9 mouse cellular contexts compared by ENCODE assay signal in the genomic region with DNA sequence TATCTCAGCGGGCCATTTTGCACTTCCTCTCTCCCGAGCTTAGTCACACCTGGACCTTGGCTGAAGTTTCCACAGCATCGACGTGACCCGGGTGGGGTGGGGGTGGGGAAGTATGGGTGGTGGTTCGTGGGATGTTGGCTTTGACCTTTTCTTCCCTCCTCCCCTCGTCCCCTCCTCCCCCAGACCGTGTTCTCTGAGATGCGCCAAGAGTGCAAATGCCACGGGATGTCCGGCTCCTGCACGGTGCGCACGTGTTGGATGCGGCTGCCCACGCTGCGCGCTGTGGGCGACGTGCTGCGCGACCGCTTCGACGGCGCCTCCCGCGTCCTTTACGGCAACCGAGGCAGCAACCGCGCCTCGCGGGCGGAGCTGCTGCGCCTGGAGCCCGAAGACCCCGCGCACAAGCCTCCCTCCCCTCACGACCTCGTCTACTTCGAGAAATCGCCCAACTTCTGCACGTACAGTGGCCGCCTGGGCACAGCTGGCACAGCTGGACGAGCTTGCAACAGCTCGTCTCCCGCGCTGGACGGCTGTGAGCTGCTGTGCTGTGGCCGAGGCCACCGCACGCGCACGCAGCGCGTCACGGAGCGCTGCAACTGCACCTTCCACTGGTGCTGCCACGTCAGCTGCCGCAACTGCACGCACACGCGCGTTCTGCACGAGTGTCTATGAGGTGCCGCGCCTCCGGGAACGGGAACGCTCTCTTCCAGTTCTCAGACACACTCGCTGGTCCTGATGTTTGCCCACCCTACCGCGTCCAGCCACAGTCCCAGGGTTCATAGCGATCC. TPM values are rescaled to one million over a fixed set of nuclear protein-coding genes. Genes with fewer than 3 reads are reported as not detected.
DNase-seq lines count a peak whose midpoint lies in the region; ATAC-seq lines count a peak whose summit lies in the region.
"Had no signal": no experiment of that assay in that cellular context is flagged by ENCODE, and none has a peak within 500 bp of the region (broad histone marks: within the 10 kb centered on the region; RNA-seq: fewer than 3 reads in every experiment).

No protein-coding gene starts in this region.

- peaks cover 38% of the 10 kb centered on the region for H3K4me1 ChIP-seq in embryonic facial prominence, embryonic 15.5 days
- H3K4me1 ChIP-seq in limb, embryonic 12.5 days (replicated peaks): peaks cover 34% of the 10 kb centered on the region

- 3% methylated on average over 75 of the region's 75 CpGs for WGBS in embryonic facial prominence, embryonic 15.5 days
- WGBS in limb, embryonic 12.5 days: 3% methylated on average over 74 of the region's 75 CpGs

- peak; percentile 69 to 70 for DNase-seq in left cerebral cortex, postnatal 25 days (ENCODE audit: low spot score in 2 of 2)
- DNase-seq in left cerebral cortex, postnatal 4 days: no peak
- peak; percentile 48 for DNase-seq in right cerebral cortex, postnatal 4 days
- no peak for DNase-seq in adrenal gland, adult 18-20 months (ENCODE audit: low spot score in 2 of 2)
- no peak for DNase-seq in kidney, adult 9 months
- no peak for DNase-seq in kidney, adult 18-20 months

- ATAC-seq in embryonic facial prominence, embryonic 15.5 days (ENCODE audit: insufficient number of reproducible peaks, low FRiP score, low TSS enrichment, low read depth): no peak
- ATAC-seq in limb, embryonic 12.5 days (ENCODE audit: insufficient number of reproducible peaks, insufficient read depth, low FRiP score, low TSS enrichment, low read depth): no peak

- H3K27me3 ChIP-seq in embryonic facial prominence, embryonic 15.5 days: peaks cover 99% of the 10 kb centered on the region
- peaks cover 100% of the 10 kb centered on the region for H3K27me3 ChIP-seq in limb, embryonic 12.5 days

- H3K36me3 ChIP-seq in embryonic facial prominence, embryonic 15.5 days: no peaks in the 10 kb centered on the region
- no peaks in the 10 kb centered on the region for H3K36me3 ChIP-seq in limb, embryonic 12.5 days

- no peak overlapping the region for H3K9ac ChIP-seq in embryonic facial prominence, embryonic 15.5 days
- no peak overlapping the region for H3K9ac ChIP-seq in limb, embryonic 12.5 days (replicated peaks)
- H3K9ac ChIP-seq: liver, embryonic 14.5 days had no signal

- intact Hi-C loops in left cerebral cortex, postnatal 25 days (cut with DNase I): loop anchor here (10.0 kb wide), 1 partner anchor 218 kb away; the partner anchor contains the start of genes 4930415O20Rik and Ccnt1
- intact Hi-C loops in left cerebral cortex, postnatal 4 days (cut with DNase I): loop anchor here (10.0 kb wide), 1 partner anchor 218 kb away; the partner anchor contains the start of genes 4930415O20Rik and Ccnt1

- peak overlapping the region; percentile 33 for H3K4me3 ChIP-seq in embryonic facial prominence, embryonic 15.5 days (replicated peaks)
- peak overlapping the region; percentile 34 for H3K4me3 ChIP-seq in limb, embryonic 12.5 days (replicated peaks)

- no peaks in the 10 kb centered on the region for H3K9me3 ChIP-seq in embryonic facial prominence, embryonic 15.5 days (replicated peaks)
- H3K9me3 ChIP-seq in limb, embryonic 12.5 days: no peaks in the 10 kb centered on the region

- H3K4me2 ChIP-seq in embryonic facial prominence, embryonic 15.5 days (replicated peaks): peak overlapping the region; percentile 46
- peak overlapping the region; percentile 44 for H3K4me2 ChIP-seq in limb, embryonic 12.5 days

- H3K27ac ChIP-seq in embryonic facial prominence, embryonic 15.5 days (replicated peaks): no peak overlapping the region
- H3K27ac ChIP-seq in limb, embryonic 12.5 days: no peak overlapping the region
- H3K27ac ChIP-seq: liver, embryonic 14.5 days had no signal

RNA-seq across cellular contexts. Expression of gene Wnt1, which starts 2.8 kb away (rescaled TPM):
- not detected for total RNA-seq in left cerebral cortex, postnatal 25 days (2021)
- not detected for total RNA-seq in left cerebral cortex, postnatal 4 days (2021)
- polyA plus RNA-seq in embryonic facial prominence, embryonic 15.5 days (2015; fragmentation: Nextera tagmentation; extraction: Ambion mirVana): 0.07 TPM in 1 of 2 replicates, not detected in the other
- not detected in 2 replicates for polyA plus RNA-seq in limb, embryonic 12.5 days (2016; fragmentation: Nextera tagmentation; extraction: Ambion mirVana)
- not detected for total RNA-seq in adrenal gland, adult 18-20 months (2021)
- polyA plus RNA-seq: liver, embryonic 14.5 days had no signal

RNA-seq across cellular contexts. Expression of gene Wnt10b, which starts 14.5 kb away (rescaled TPM):
- under 1 TPM; 0.37 to 0.62 TPM for total RNA-seq in left cerebral cortex, postnatal 25 days (2021)
- under 1 TPM; 0.36 to 0.40 TPM for total RNA-seq in left cerebral cortex, postnatal 4 days (2021)
- 6.0 and 8.0 TPM in 2 replicates for polyA plus RNA-seq in embryonic facial prominence, embryonic 15.5 days (2015; fragmentation: Nextera tagmentation; extraction: Ambion mirVana)
- 1.5 and 1.7 TPM in 2 replicates for polyA plus RNA-seq in limb, embryonic 12.5 days (2016; fragmentation: Nextera tagmentation; extraction: Ambion mirVana)
- 1 to 10 TPM in 1 of 2 experiments, under 1 TPM in 1; 0.36 to 3.1 TPM for total RNA-seq in adrenal gland, adult 18-20 months (2021)

RNA-seq across cellular contexts. Expression of gene Ddn, which starts 16.9 kb away (rescaled TPM):
- 100 to 1,000 TPM; 829 to 842 TPM for total RNA-seq in left cerebral cortex, postnatal 25 days (2021)
- 100 to 1,000 TPM; 113 to 118 TPM for total RNA-seq in left cerebral cortex, postnatal 4 days (2021)
- 0.04 and 0.05 TPM in 2 replicates for polyA plus RNA-seq in embryonic facial prominence, embryonic 15.5 days (2015; fragmentation: Nextera tagmentation; extraction: Ambion mirVana)
- 0.23 TPM in 1 of 2 replicates, not detected in the other for polyA plus RNA-seq in limb, embryonic 12.5 days (2016; fragmentation: Nextera tagmentation; extraction: Ambion mirVana)
- not detected for total RNA-seq in adrenal gland, adult 18-20 months (2021)

RNA-seq across cellular contexts. Expression of gene Arf3, which starts 29.4 kb away (rescaled TPM):
- total RNA-seq in left cerebral cortex, postnatal 25 days (2021): 100 to 1,000 TPM; 767 to 776 TPM
- total RNA-seq in left cerebral cortex, postnatal 4 days (2021): 100 to 1,000 TPM; 318 to 348 TPM
- 52.6 and 53.3 TPM in 2 replicates for polyA plus RNA-seq in embryonic facial prominence, embryonic 15.5 days (2015; fragmentation: Nextera tagmentation; extraction: Ambion mirVana)
- polyA plus RNA-seq in limb, embryonic 12.5 days (2016; fragmentation: Nextera tagmentation; extraction: Ambion mirVana): 46.5 and 54.1 TPM in 2 replicates
- 100 to 1,000 TPM; 104 to 145 TPM for total RNA-seq in adrenal gland, adult 18-20 months (2021)

RNA-seq across cellular contexts. Expression of gene Prkag1, which starts 38.9 kb away (rescaled TPM):
- 10 to 100 TPM; 44.1 to 55.6 TPM for total RNA-seq in left cerebral cortex, postnatal 25 days (2021)
- 10 to 100 TPM; 35.0 to 38.1 TPM for total RNA-seq in left cerebral cortex, postnatal 4 days (2021)
- polyA plus RNA-seq in embryonic facial prominence, embryonic 15.5 days (2015; fragmentation: Nextera tagmentation; extraction: Ambion mirVana): 90.5 and 91.9 TPM in 2 replicates
- polyA plus RNA-seq in limb, embryonic 12.5 days (2016; fragmentation: Nextera tagmentation; extraction: Ambion mirVana): 81.4 and 88.4 TPM in 2 replicates
- total RNA-seq in adrenal gland, adult 18-20 months (2021): 10 to 100 TPM; 64.0 to 71.5 TPM

Comparison
In these comparisons a context has a peak if more than half of its experiments do, and no peak if none do; other contexts are left out.
1. DNase-seq: peak in left cerebral cortex, postnatal 25 days (2 of 2) and right cerebral cortex, postnatal 4 days (single experiment); none in left cerebral cortex, postnatal 4 days (single experiment), adrenal gland, adult 18-20 months (0 of 2), kidney, adult 9 months (single experiment) and kidney, adult 18-20 months (single experiment).
2. RNA of gene Ddn, which starts 16.9 kb away (total RNA-seq): 829 to 842 TPM in left cerebral cortex, postnatal 25 days and 113 to 118 TPM in left cerebral cortex, postnatal 4 days; not detected in adrenal gland, adult 18-20 months; every median in the first group is over 10 times any median in the second.